Mouse (Mus musculus): ENCODE data around the gene Egflam.

GRCm38 (mm10) chr15:7256577-7256976 is 141.6 kb downstream of the Egflam start:
- TF ChIP-seq POLR2A (IDR thresholded peaks at IDR 0.05; ENCODE audit: borderline replicate concordance, extremely low read depth, insufficient read depth, insufficient read length, poor library complexity, severe bottlenecking), result no peak
- TF ChIP-seq CTCF (IDR thresholded peaks at IDR 0.05; ENCODE audit: borderline replicate concordance, extremely low read depth, insufficient read depth, insufficient read length), result no peak

Measured in brain, embryonic 14.5 days (tissue).